Mouse (Mus musculus) C2C12 (cell line): ENCODE measurements around the gene Hdac7. TPM values are rescaled to one million over a fixed set of nuclear protein-coding genes. Genes with fewer than 3 reads are reported as not detected.

ENCODE experiments used
- H3K27me3 ChIP-seq: one replicate; pipeline ENCODE4 v1.6.1; 2011; ENCODE audit not compliant: control insufficient read depth, insufficient read depth, insufficient read length
- H3K36me3 ChIP-seq: one replicate; pipeline ENCODE4 v1.6.1; 2011; ENCODE audit not compliant: control insufficient read depth, insufficient read depth
- H3K4me3 ChIP-seq: one replicate; pipeline ENCODE4 v1.5.1; 2011; ENCODE audit warnings: mild to moderate bottlenecking, control low read depth; ENCODE audit not compliant: poor library complexity, insufficient read depth, severe bottlenecking
- H3K79me2 ChIP-seq: one replicate; pipeline ENCODE4 v1.6.1; 2011; ENCODE audit not compliant: control insufficient read depth, insufficient read depth
- H3K79me3 ChIP-seq: one replicate; pipeline ENCODE4 v1.6.1; 2011; ENCODE audit warnings: low read depth, control low read depth
- H3ac ChIP-seq: one replicate; pipeline ENCODE3; 2011; ENCODE audit warnings: low read depth; ENCODE audit not compliant: control insufficient read depth, insufficient read length
- CEBPB ChIP-seq: IDR thresholded peaks from one replicate; pipeline ENCODE4 v1.6.1; 2011; ENCODE audit warnings: low read depth, mild to moderate bottlenecking, control low read depth, moderate library complexity
- CTCF ChIP-seq: IDR thresholded peaks from one replicate; pipeline ENCODE4 v1.5.1; 2011; ENCODE audit not compliant: control insufficient read depth, insufficient read depth, insufficient read length
- FOSL1 ChIP-seq: IDR thresholded peaks from one replicate; pipeline ENCODE4 v1.8.0; 2011; ENCODE audit warnings: mild to moderate bottlenecking, low read length; ENCODE audit not compliant: poor library complexity, insufficient read depth, severe bottlenecking
- MAX ChIP-seq: IDR thresholded peaks from one replicate; pipeline ENCODE4 v1.6.1; 2011; ENCODE audit warnings: mild to moderate bottlenecking, control low read depth
- MYOD1 ChIP-seq: IDR thresholded peaks from one replicate; pipeline ENCODE4 v1.6.1; 2011; ENCODE audit warnings: low read depth; ENCODE audit not compliant: control insufficient read depth, insufficient read length
- MYOG ChIP-seq: IDR thresholded peaks from one replicate; pipeline ENCODE4 v1.6.1; 2011; ENCODE audit not compliant: control insufficient read depth, insufficient read length; ENCODE audit errors: extremely low read depth
- USF1 ChIP-seq: IDR thresholded peaks from one replicate; pipeline ENCODE4 v1.6.1; 2011; ENCODE audit warnings: low read depth, mild to moderate bottlenecking, control low read depth, moderate library complexity
- polyA plus RNA-seq: library from polyadenylated mRNA; unstranded; fragments of >200 nt; fragmentation: generic; extraction: Trizol; gene quantifications from one replicate; pipeline ENCODE4 v1.2.1, GENCODE M21; 2012; ENCODE audit warnings: missing spikeins

The Hdac7 gene
- polyA plus RNA-seq, 1 experiment = 41.2 TPM

- Histone ChIP-seq H3K79me2 (no peaks in the 10 kb centered on the region), H3ac (no peak overlapping the region), H3K27me3 (peaks cover 33% of the 10 kb centered on the region), H3K4me3 (no peak overlapping the region), H3K36me3 (no peaks in the 10 kb centered on the region), H3K79me3 (no peaks in the 10 kb centered on the region)
- TF ChIP-seq CEBPB (no peak), MAX (no peak), CTCF (no peak), MYOD1 (no peak), USF1 (no peak), FOSL1 (no peak), MYOG (no peak)
Observed at GRCm38 (mm10) chr15:97761438-97761837, 82.9 kb downstream of the Hdac7 start.

- no peaks in the 10 kb centered on the region for H3K36me3 ChIP-seq
- peaks cover 29% of the 10 kb centered on the region for H3K27me3 ChIP-seq
- TF ChIP-seq FOSL1 = no peak
- no peak for TF ChIP-seq MAX
- no peak for TF ChIP-seq CTCF
- no peak for TF ChIP-seq MYOG
- no peak for TF ChIP-seq CEBPB
- no peak for TF ChIP-seq USF1
- no peak for TF ChIP-seq MYOD1
Observed at GRCm38 (mm10) chr15:97760952-97761351, 83.3 kb downstream of the Hdac7 start.

GRCm38 (mm10) chr15:97760006-97760405, 84.3 kb downstream of the Hdac7 start:
- Histone ChIP-seq H3K27me3 (peaks cover 25% of the 10 kb centered on the region), H3K36me3 (no peaks in the 10 kb centered on the region), H3K79me2 (no peaks in the 10 kb centered on the region), H3K4me3 (no peak overlapping the region), H3K79me3 (no peaks in the 10 kb centered on the region), H3ac (no peak overlapping the region)
- TF ChIP-seq CEBPB (no peak), CTCF (no peak), MYOD1 (no peak), MYOG (no peak), MAX (no peak), USF1 (no peak), FOSL1 (no peak)

More at GRCm38 (mm10) chr15:97760952-97761351, 83.3 kb downstream of the Hdac7 start:
- Histone ChIP-seq H3K79me3 (no peaks in the 10 kb centered on the region), H3ac (no peak overlapping the region), H3K79me2 (no peaks in the 10 kb centered on the region), H3K4me3 (no peak overlapping the region)

- TF ChIP-seq MAX (no peak), CEBPB (no peak), CTCF (no peak), USF1 (no peak), MYOG (no peak), MYOD1 (no peak), FOSL1 (no peak)
- H3K79me3 ChIP-seq = no peaks in the 10 kb centered on the region
- no peak overlapping the region for H3ac ChIP-seq
Observed at GRCm38 (mm10) chr15:97755361-97755760, 88.9 kb downstream of the Hdac7 start.

GRCm38 (mm10) chr15:97754476-97754875, 89.8 kb downstream of the Hdac7 start:
- Histone ChIP-seq H3K36me3 (no peaks in the 10 kb centered on the region), H3K4me3 (no peak overlapping the region), H3K27me3 (peaks cover 15% of the 10 kb centered on the region), H3ac (no peak overlapping the region), H3K79me2 (no peaks in the 10 kb centered on the region), H3K79me3 (no peaks in the 10 kb centered on the region)
- TF ChIP-seq MAX (no peak), USF1 (no peak), FOSL1 (no peak), MYOD1 (no peak), CEBPB (no peak), CTCF (no peak), MYOG (no peak)

More at GRCm38 (mm10) chr15:97755361-97755760, 88.9 kb downstream of the Hdac7 start:
- peaks cover 20% of the 10 kb centered on the region for H3K27me3 ChIP-seq
- no peaks in the 10 kb centered on the region for H3K36me3 ChIP-seq
- no peak overlapping the region for H3K4me3 ChIP-seq
- no peaks in the 10 kb centered on the region for H3K79me2 ChIP-seq
